Mouse (Mus musculus): ENCODE data around the gene Dcp1a. TPM values are rescaled to one million over a fixed set of nuclear protein-coding genes. Genes with fewer than 3 reads are reported as not detected.
A peak's percentile ranks its signal among the peaks of the same experiment; 100 is the strongest.

The Dcp1a gene
- polyA plus RNA-seq, 2 experiments, result 6.2 to 12.5 TPM

DNA sequence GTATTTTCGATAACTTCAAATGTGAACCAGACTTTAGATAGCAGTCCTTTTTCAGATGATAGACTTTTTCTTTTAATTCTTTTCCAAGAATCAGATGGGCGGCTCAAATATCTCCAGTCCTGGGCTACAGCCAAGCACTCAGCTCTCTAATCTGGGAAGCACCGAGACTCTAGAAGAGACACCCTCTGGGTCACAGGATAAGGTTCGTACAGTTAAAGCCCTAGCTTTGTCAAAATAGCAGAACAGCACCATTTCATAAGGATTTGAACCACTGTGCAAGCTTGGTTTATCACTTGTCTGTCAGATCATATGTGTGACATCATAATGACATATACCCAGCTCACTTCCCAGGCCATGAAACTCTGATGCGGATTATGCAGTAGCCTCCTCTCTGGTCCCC, 33.6 kb downstream of the Dcp1a start:
- WGBS (ENCODE audit: insufficient replicate concordance), result 65% methylated on average over 5 of the region's 5 CpGs
- TF ChIP-seq CTCF (IDR thresholded peaks at IDR 0.05; ENCODE audit: low read depth) (no peak), EP300 (IDR thresholded peaks at IDR 0.05; ENCODE audit: low read depth) (no peak)
- Histone ChIP-seq H3K4me2 (ENCODE audit: low read depth) (no peak overlapping the region), H3K9me3 (ENCODE audit: control insufficient read depth, low read length) (no peaks in the 10 kb centered on the region), H3K27ac (no peak overlapping the region), H3K4me1 (replicated peaks; ENCODE audit: control insufficient read depth in 2 of 2, insufficient read depth in 2 of 2, low read length in 1 of 2) (peaks cover 0 to 5% of the 10 kb centered on the region in 2 experiments; a peak in 2 of 4 replicates), H3K36me3 (replicated peaks; ENCODE audit: control insufficient read depth, insufficient read depth, low read depth) (peaks cover 9% of the 10 kb centered on the region), H3K9ac (replicated peaks) (no peak overlapping the region), H3K27me3 (ENCODE audit: control insufficient read depth, insufficient read depth, low read length) (no peaks in the 10 kb centered on the region), H3K4me3 (ENCODE audit: insufficient read depth in 1 of 2, low read depth in 2 of 2, low read length in 2 of 2) (no peak overlapping the region)
- peak in 1 of 3 experiments; percentile 2 for DNase-seq (ENCODE audit: low read depth in 3 of 3, low spot score in 3 of 3)
- ATAC-seq (ENCODE audit: insufficient read depth), result no peak

GRCm38 (mm10) chr14:30515931-30516723, 36.8 kb downstream of the Dcp1a start:
- TF ChIP-seq CTCF (IDR thresholded peaks at IDR 0.05; ENCODE audit: low read depth), result peak; percentile 66
- peak; percentile 30; the same call in 1 of the 2 replicates for TF ChIP-seq EP300 (IDR thresholded peaks at IDR 0.05; ENCODE audit: low read depth)
- WGBS (ENCODE audit: insufficient replicate concordance), result 67% methylated on average over 13 of the region's 13 CpGs
- DNase-seq (ENCODE audit: low read depth in 3 of 3, low spot score in 3 of 3), result peak in 2 of 3 experiments; percentile 13 to 22
- Histone ChIP-seq H3K27me3 (ENCODE audit: control insufficient read depth, insufficient read depth, low read length) (no peaks in the 10 kb centered on the region), H3K36me3 (replicated peaks; ENCODE audit: control insufficient read depth, insufficient read depth, low read depth) (peaks cover 13% of the 10 kb centered on the region), H3K9ac (replicated peaks) (no peak overlapping the region), H3K9me3 (ENCODE audit: control insufficient read depth, low read length) (no peaks in the 10 kb centered on the region), H3K4me1 (replicated peaks; ENCODE audit: control insufficient read depth in 2 of 2, insufficient read depth in 2 of 2, low read length in 1 of 2) (peaks cover 0 to 5% of the 10 kb centered on the region in 2 experiments; a peak in 2 of 4 replicates), H3K27ac (no peak overlapping the region), H3K4me2 (ENCODE audit: low read depth) (no peak overlapping the region), H3K4me3 (ENCODE audit: insufficient read depth in 1 of 2, low read depth in 2 of 2, low read length in 2 of 2) (no peak overlapping the region)
- peak; percentile 74 for ATAC-seq (ENCODE audit: insufficient read depth)

DNA sequence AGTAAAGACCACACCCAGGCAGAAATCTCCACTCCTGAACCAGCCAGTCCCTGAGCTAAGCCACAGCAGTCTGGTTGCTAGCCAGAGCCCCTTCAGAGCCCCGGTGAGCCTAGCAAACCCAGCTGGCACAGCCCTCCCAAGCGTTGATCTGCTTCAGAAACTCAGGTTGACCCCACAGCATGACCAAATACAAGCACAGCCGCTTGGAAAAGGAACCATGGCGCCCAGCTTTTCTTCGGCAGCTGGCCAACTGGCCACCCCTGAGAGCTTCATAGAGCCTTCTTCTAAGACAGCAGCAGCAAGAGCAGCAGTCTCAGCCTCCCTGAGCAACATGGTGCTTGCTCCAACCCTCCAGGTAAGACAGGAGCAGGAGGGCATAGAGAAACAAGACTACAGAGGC, 40.0 kb downstream of the Dcp1a start:
- 89% methylated on average over 5 of the region's 5 CpGs for WGBS (ENCODE audit: insufficient replicate concordance)
- Histone ChIP-seq H3K9me3 (ENCODE audit: control insufficient read depth, low read length) (no peaks in the 10 kb centered on the region), H3K27ac (no peak overlapping the region), H3K36me3 (replicated peaks; ENCODE audit: control insufficient read depth, insufficient read depth, low read depth) (peaks cover 22% of the 10 kb centered on the region), H3K4me1 (replicated peaks; ENCODE audit: control insufficient read depth in 2 of 2, insufficient read depth in 2 of 2, low read length in 1 of 2) (peaks cover 0 to 5% of the 10 kb centered on the region in 2 experiments; a peak in 2 of 4 replicates), H3K4me3 (ENCODE audit: insufficient read depth in 1 of 2, low read depth in 2 of 2, low read length in 2 of 2) (no peak overlapping the region), H3K9ac (replicated peaks) (no peak overlapping the region), H3K27me3 (ENCODE audit: control insufficient read depth, insufficient read depth, low read length) (no peaks in the 10 kb centered on the region), H3K4me2 (ENCODE audit: low read depth) (no peak overlapping the region)
- no peak for TF ChIP-seq CTCF (IDR thresholded peaks at IDR 0.05; ENCODE audit: low read depth)
- no peak for TF ChIP-seq EP300 (IDR thresholded peaks at IDR 0.05; ENCODE audit: low read depth)
- ATAC-seq (ENCODE audit: insufficient read depth) (no peak), DNase-seq (ENCODE audit: low read depth in 3 of 3, low spot score in 3 of 3) (no peak)

GRCm38 (mm10) chr14:30523356-30523755, 44.0 kb downstream of the Dcp1a start:
- no peak overlapping the region for H3K27ac ChIP-seq
- no peak overlapping the region for H3K9ac ChIP-seq (replicated peaks)
- H3K9me3 ChIP-seq (ENCODE audit: control insufficient read depth, low read length), result no peaks in the 10 kb centered on the region
- no peaks in the 10 kb centered on the region for H3K27me3 ChIP-seq (ENCODE audit: control insufficient read depth, insufficient read depth, low read length)
- no peaks in the 10 kb centered on the region for H3K4me1 ChIP-seq (replicated peaks; ENCODE audit: control insufficient read depth in 2 of 2, insufficient read depth in 2 of 2, low read length in 1 of 2)
- ATAC-seq (ENCODE audit: insufficient read depth), result no peak
- TF ChIP-seq CTCF (IDR thresholded peaks at IDR 0.05; ENCODE audit: low read depth) (no peak), EP300 (IDR thresholded peaks at IDR 0.05; ENCODE audit: low read depth) (no peak)
- no peak overlapping the region for H3K4me3 ChIP-seq (ENCODE audit: insufficient read depth in 1 of 2, low read depth in 2 of 2, low read length in 2 of 2)
- 78% methylated on average over 6 of the region's 6 CpGs for WGBS (ENCODE audit: insufficient replicate concordance)
- no peak overlapping the region for H3K4me2 ChIP-seq (ENCODE audit: low read depth)
- DNase-seq (ENCODE audit: low read depth in 3 of 3, low spot score in 3 of 3), result no peak
- peaks cover 20% of the 10 kb centered on the region for H3K36me3 ChIP-seq (replicated peaks; ENCODE audit: control insufficient read depth, insufficient read depth, low read depth)

- no peak for ATAC-seq (ENCODE audit: insufficient read depth)
- 83% methylated on average over 10 of the region's 10 CpGs for WGBS (ENCODE audit: insufficient replicate concordance)
- no peak overlapping the region for H3K4me3 ChIP-seq (ENCODE audit: insufficient read depth in 1 of 2, low read depth in 2 of 2, low read length in 2 of 2)
- H3K9ac ChIP-seq (replicated peaks), result no peak overlapping the region
- no peaks in the 10 kb centered on the region for H3K9me3 ChIP-seq (ENCODE audit: control insufficient read depth, low read length)
- no peak overlapping the region for H3K27ac ChIP-seq
- peaks cover 5% of the 10 kb centered on the region for H3K36me3 ChIP-seq (replicated peaks; ENCODE audit: control insufficient read depth, insufficient read depth, low read depth)
- no peak for DNase-seq (ENCODE audit: low read depth in 3 of 3, low spot score in 3 of 3)
- H3K4me1 ChIP-seq (replicated peaks; ENCODE audit: control insufficient read depth in 2 of 2, insufficient read depth in 2 of 2, low read length in 1 of 2), result no peaks in the 10 kb centered on the region
- H3K27me3 ChIP-seq (ENCODE audit: control insufficient read depth, insufficient read depth, low read length), result no peaks in the 10 kb centered on the region
- no peak for TF ChIP-seq CTCF (IDR thresholded peaks at IDR 0.05; ENCODE audit: low read depth)
- no peak for TF ChIP-seq EP300 (IDR thresholded peaks at IDR 0.05; ENCODE audit: low read depth)
- H3K4me2 ChIP-seq (ENCODE audit: low read depth), result no peak overlapping the region
Observed at GRCm38 (mm10) chr14:30528392-30528791, 49.1 kb downstream of the Dcp1a start.

All from liver, embryonic 14.5 days (tissue).